In genomic region chr4:106545817-106546373, GRCm38 (mm10) we compare ENCODE assay signal across 19 mouse cellular contexts. TPM values are rescaled to one million over a fixed set of nuclear protein-coding genes. Genes with fewer than 3 reads are reported as not detected.
DNase-seq lines count a peak whose midpoint lies in the region; ATAC-seq and TF ChIP-seq lines count a peak whose summit lies in the region.
"Had no signal": no experiment of that assay in that cellular context is flagged by ENCODE, and none has a peak within 500 bp of the region (broad histone marks: within the 10 kb centered on the region; RNA-seq: fewer than 3 reads in every experiment).

No protein-coding gene starts in this region.

- H3K4me1 ChIP-seq in heart, embryonic 16.5 days (ENCODE audit: control insufficient read depth, insufficient read depth, low read length) = peaks cover 7% of the 10 kb centered on the region
- H3K4me1 ChIP-seq in midbrain, postnatal 0 days (ENCODE audit: insufficient read depth, low read length) = no peaks in the 10 kb centered on the region
- no peaks in the 10 kb centered on the region for H3K4me1 ChIP-seq in midbrain, embryonic 13.5 days (replicated peaks)
- H3K4me1 ChIP-seq in forebrain, postnatal 0 days (ENCODE audit: insufficient read depth) = no peaks in the 10 kb centered on the region
- H3K4me1 ChIP-seq: limb, embryonic 13.5 days had no signal

- H3K27me3 ChIP-seq in heart, embryonic 16.5 days (ENCODE audit: control insufficient read depth, insufficient read depth, low read length) = peaks cover 7% of the 10 kb centered on the region; the same call in 1 of the 2 replicates
- no peaks in the 10 kb centered on the region for H3K27me3 ChIP-seq in midbrain, postnatal 0 days (ENCODE audit: insufficient read depth, low read length)
- no peaks in the 10 kb centered on the region for H3K27me3 ChIP-seq in midbrain, embryonic 13.5 days
- no peaks in the 10 kb centered on the region for H3K27me3 ChIP-seq in forebrain, postnatal 0 days (ENCODE audit: insufficient read depth, low read length)
- H3K27me3 ChIP-seq: forebrain, embryonic 13.5 days; limb, embryonic 13.5 days had no signal

- no peak overlapping the region for H3K27ac ChIP-seq in heart, embryonic 16.5 days (ENCODE audit: low read length)
- H3K27ac ChIP-seq in midbrain, postnatal 0 days (ENCODE audit: low read depth, low read length) = no peak overlapping the region
- no peak overlapping the region for H3K27ac ChIP-seq in midbrain, embryonic 13.5 days
- no peak overlapping the region for H3K27ac ChIP-seq in forebrain, postnatal 0 days (ENCODE audit: low read depth, low read length)
- H3K27ac ChIP-seq: embryonic facial prominence, embryonic 10.5 days; forebrain, embryonic 13.5 days; limb, embryonic 13.5 days; liver, embryonic 15.5 days had no signal

- intact Hi-C loops in heart, postnatal 14 days (cut with DNase I) = no loop called here

- H3K9me3 ChIP-seq in heart, embryonic 16.5 days (replicated peaks; ENCODE audit: control insufficient read depth, low read length) = no peaks in the 10 kb centered on the region
- no peaks in the 10 kb centered on the region for H3K9me3 ChIP-seq in midbrain, postnatal 0 days (ENCODE audit: low read length)
- no peaks in the 10 kb centered on the region for H3K9me3 ChIP-seq in midbrain, embryonic 13.5 days
- H3K9me3 ChIP-seq in forebrain, postnatal 0 days (ENCODE audit: low read length) = no peaks in the 10 kb centered on the region
- H3K9me3 ChIP-seq: embryonic facial prominence, embryonic 10.5 days; forebrain, embryonic 13.5 days; limb, embryonic 13.5 days; liver, embryonic 15.5 days had no signal

- no peak overlapping the region for H3K4me3 ChIP-seq in heart, embryonic 16.5 days (ENCODE audit: low read length)
- H3K4me3 ChIP-seq in midbrain, postnatal 0 days (ENCODE audit: low read depth, low read length) = no peak overlapping the region
- no peak overlapping the region for H3K4me3 ChIP-seq in midbrain, embryonic 13.5 days (replicated peaks)
- H3K4me3 ChIP-seq in forebrain, postnatal 0 days (ENCODE audit: low read depth, low read length) = no peak overlapping the region
- H3K4me3 ChIP-seq: embryonic facial prominence, embryonic 10.5 days; forebrain, embryonic 13.5 days; limb, embryonic 13.5 days; liver, embryonic 15.5 days had no signal

- ATAC-seq in heart, embryonic 16.5 days (replicated peaks; ENCODE audit: extremely low read depth, insufficient read depth, low FRiP score) = peak; percentile 65
- no peak for ATAC-seq in midbrain, postnatal 0 days (ENCODE audit: low FRiP score)
- ATAC-seq in midbrain, embryonic 13.5 days = no peak
- peak; percentile 53 for ATAC-seq in granulocyte monocyte progenitor cell, adult 5-6 weeks (replicated peaks; ENCODE audit: poor library complexity, severe bottlenecking)
- no peak for ATAC-seq in forebrain, postnatal 0 days
- ATAC-seq: forebrain, embryonic 13.5 days had no signal

- no peak for TF ChIP-seq CTCF in midbrain, postnatal 0 days (IDR thresholded peaks at IDR 0.05)
- TF ChIP-seq CTCF in forebrain, postnatal 0 days (IDR thresholded peaks at IDR 0.05; ENCODE audit: low read depth) = no peak

- DNase-seq in heart, postnatal 14 days = no peak
- DNase-seq in midbrain, postnatal 0 days (ENCODE audit: low spot score) = peak; percentile 28
- no peak for DNase-seq in cerebellum, postnatal 25 days
- DNase-seq in forebrain, postnatal 0 days = no peak
- DNase-seq: cerebellum, adult 9-11 months; gastrocnemius, postnatal 36 days; lung, postnatal 14 days; thymus, adult 18-20 months had no signal

- H3K4me2 ChIP-seq in heart, embryonic 16.5 days (ENCODE audit: low read depth, low read length) = no peak overlapping the region; the same call in 1 of the 2 replicates
- H3K4me2 ChIP-seq in midbrain, postnatal 0 days (ENCODE audit: low read depth, low read length, poor library complexity, severe bottlenecking) = no peak overlapping the region
- H3K4me2 ChIP-seq in midbrain, embryonic 13.5 days (replicated peaks) = no peak overlapping the region
- H3K4me2 ChIP-seq in forebrain, postnatal 0 days (ENCODE audit: low read depth) = no peak overlapping the region
- H3K4me2 ChIP-seq: forebrain, embryonic 13.5 days; limb, embryonic 13.5 days; liver, embryonic 15.5 days had no signal

- H3K36me3 ChIP-seq in heart, embryonic 16.5 days (ENCODE audit: control insufficient read depth, insufficient read depth) = no peaks in the 10 kb centered on the region
- no peaks in the 10 kb centered on the region for H3K36me3 ChIP-seq in midbrain, postnatal 0 days (ENCODE audit: insufficient read depth, low read length)
- no peaks in the 10 kb centered on the region for H3K36me3 ChIP-seq in midbrain, embryonic 13.5 days
- no peaks in the 10 kb centered on the region for H3K36me3 ChIP-seq in forebrain, postnatal 0 days (ENCODE audit: insufficient read depth)
- H3K36me3 ChIP-seq: embryonic facial prominence, embryonic 10.5 days; limb, embryonic 13.5 days; liver, embryonic 15.5 days had no signal

- WGBS in heart, embryonic 16.5 days = 17% methylated on average over 8 of the region's 8 CpGs
- 71% methylated on average over 8 of the region's 8 CpGs for WGBS in midbrain, postnatal 0 days
- WGBS in midbrain, embryonic 13.5 days = 74% methylated on average over 8 of the region's 8 CpGs
- WGBS in forebrain, postnatal 0 days = 65% methylated on average over 8 of the region's 8 CpGs

- H3K9ac ChIP-seq in heart, embryonic 16.5 days (ENCODE audit: low read length) = no peak overlapping the region
- no peak overlapping the region for H3K9ac ChIP-seq in midbrain, postnatal 0 days (replicated peaks; ENCODE audit: low read length, poor library complexity, severe bottlenecking)
- H3K9ac ChIP-seq in midbrain, embryonic 13.5 days (replicated peaks) = no peak overlapping the region
- no peak overlapping the region for H3K9ac ChIP-seq in forebrain, postnatal 0 days
- H3K9ac ChIP-seq: forebrain, embryonic 13.5 days; limb, embryonic 13.5 days; liver, embryonic 15.5 days had no signal

RNA-seq across cellular contexts. Expression of gene Dhcr24, which starts 14.9 kb away (rescaled TPM):
- 1.7 and 1.9 TPM in 2 replicates for polyA plus RNA-seq in heart, embryonic 16.5 days (2015; fragmentation: Nextera tagmentation; extraction: Ambion mirVana)
- 1 to 10 TPM; 2.5 to 3.8 TPM for total RNA-seq in heart, postnatal 14 days (2021)
- 107 and 139 TPM in 2 replicates for total RNA-seq in midbrain, postnatal 0 days (2014; rRNA removed)
- polyA plus RNA-seq in midbrain, postnatal 0 days (2015; fragmentation: Nextera tagmentation; extraction: Ambion mirVana) = 8.0 and 8.1 TPM in 2 replicates
- polyA plus RNA-seq in midbrain, embryonic 13.5 days (2015; fragmentation: Nextera tagmentation; extraction: Ambion mirVana) = 7.8 and 8.9 TPM in 2 replicates
- total RNA-seq in granulocyte monocyte progenitor cell, adult 5-6 weeks (2014; fragmentation: Nextera tagmentation) = 19.6 and 22.2 TPM in 2 replicates
- 8.7 and 14.4 TPM in 2 replicates for total RNA-seq in granulocyte monocyte progenitor cell, adult 5-6 weeks (2017)
- total RNA-seq in forebrain, postnatal 0 days (2014; rRNA removed) = 101 and 105 TPM in 2 replicates
- 7.0 and 7.7 TPM in 2 replicates for polyA plus RNA-seq in forebrain, postnatal 0 days (2015; fragmentation: Nextera tagmentation; extraction: Ambion mirVana)

RNA-seq across cellular contexts. Expression of gene Bsnd, which starts 53.8 kb away (rescaled TPM):
- polyA plus RNA-seq in heart, embryonic 16.5 days (2015; fragmentation: Nextera tagmentation; extraction: Ambion mirVana) = not detected in 2 replicates
- total RNA-seq in heart, postnatal 14 days (2021) = not detected
- 0.09 TPM in 1 of 2 replicates, not detected in the other for total RNA-seq in midbrain, postnatal 0 days (2014; rRNA removed)
- not detected in 2 replicates for polyA plus RNA-seq in midbrain, postnatal 0 days (2015; fragmentation: Nextera tagmentation; extraction: Ambion mirVana)
- polyA plus RNA-seq in midbrain, embryonic 13.5 days (2015; fragmentation: Nextera tagmentation; extraction: Ambion mirVana) = not detected in 2 replicates
- not detected in 2 replicates for total RNA-seq in granulocyte monocyte progenitor cell, adult 5-6 weeks (2014; fragmentation: Nextera tagmentation)
- not detected in 2 replicates for total RNA-seq in granulocyte monocyte progenitor cell, adult 5-6 weeks (2017)
- total RNA-seq in forebrain, postnatal 0 days (2014; rRNA removed) = not detected in 2 replicates
- not detected in 2 replicates for polyA plus RNA-seq in forebrain, postnatal 0 days (2015; fragmentation: Nextera tagmentation; extraction: Ambion mirVana)
- total RNA-seq: adrenal gland, adult 18-20 months; gastrocnemius, postnatal 36 days; left cerebral cortex, postnatal 10 days; neutrophil, adult 5-6 weeks had no signal
- polyA plus RNA-seq: embryonic facial prominence, embryonic 10.5 days; forebrain, embryonic 13.5 days; large intestine, adult 2 months; limb, embryonic 13.5 days; liver, embryonic 15.5 days had no signal

Comparison
In these comparisons a context has a peak if more than half of its experiments do, and no peak if none do; other contexts are left out.
1. ATAC-seq: peak in heart, embryonic 16.5 days (single experiment) and granulocyte monocyte progenitor cell, adult 5-6 weeks (single experiment); none in midbrain, postnatal 0 days (single experiment), midbrain, embryonic 13.5 days (single experiment) and forebrain, postnatal 0 days (single experiment).